Mouse (Mus musculus) kidney, adult 2 months (tissue): Measurements from ENCODE around the gene Leprot.

Source experiments
- CTCF ChIP-seq: fragments of 200-500 bp; conservative IDR thresholded peaks from 2 replicates; pipeline ENCODE4 v1.5.1; 2011; ENCODE audit warnings: low read depth, mild to moderate bottlenecking, control low read depth, low read length, moderate library complexity, mixed read lengths; ENCODE audit not compliant: insufficient read depth, insufficient read length
- POLR2A ChIP-seq: fragments of 200-500 bp; IDR thresholded peaks from one replicate; pipeline ENCODE4 v1.6.1; 2011; ENCODE audit warnings: low read depth, low read length, control low read depth

DNA sequence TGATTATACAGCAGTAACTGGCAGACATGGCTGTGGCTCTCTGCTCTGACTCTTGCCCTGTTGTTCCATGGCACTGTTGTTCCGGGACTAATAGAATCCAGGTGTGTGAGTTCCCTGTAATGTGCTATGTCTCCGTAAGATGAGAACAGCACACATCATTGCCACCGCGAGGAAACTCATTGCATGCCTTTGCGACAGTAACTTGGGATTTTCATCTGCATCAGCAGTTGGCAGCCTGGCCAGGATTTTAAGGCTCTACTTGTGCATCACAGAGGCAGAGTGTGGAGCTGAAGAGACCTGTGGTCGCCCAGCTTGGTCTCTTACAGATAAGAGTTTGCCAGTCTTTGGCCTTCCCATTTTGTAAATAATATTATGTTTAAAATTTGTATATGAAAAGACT is 6.7 kb downstream of the Leprot start:
- TF ChIP-seq CTCF (no peak), POLR2A (no peak)
